Mouse (Mus musculus) midbrain, embryonic 11.5 days (tissue): ENCODE measurements around the gene Fig4. TPM values are rescaled to one million over a fixed set of nuclear protein-coding genes. Genes with fewer than 3 reads are reported as not detected.

Experiments used
- ATAC-seq: fragments of 200-750 bp; cut with Nextera tagmentation; 2 replicates; pipeline ENCODE4 v1.8.0; 2017; ENCODE audit warnings: moderate TSS enrichment, moderate library complexity; ENCODE audit not compliant: low FRiP score
- DNase-seq: peaks from one replicate; pipeline ENCODE4 v3.0.0; 2015; ENCODE audit warnings: low spot score; ENCODE audit errors: missing footprints
- H3K27ac ChIP-seq: fragments of 300-500 bp; sonication (generic); 2 replicates; pipeline ENCODE4 v1.5.1; 2014; ENCODE audit warnings: low read depth, low read length
- H3K27me3 ChIP-seq: fragments of 300-500 bp; sonication (generic); 2 replicates; pipeline ENCODE4 v1.6.1; 2014; ENCODE audit warnings: mild to moderate bottlenecking, low read length, moderate library complexity, mixed read lengths; ENCODE audit not compliant: control insufficient read depth, insufficient read depth
- H3K36me3 ChIP-seq: fragments of 300-500 bp; sonication (generic); 2 replicates; pipeline ENCODE4 v1.6.1; 2014; ENCODE audit warnings: mild to moderate bottlenecking, low read length, moderate library complexity, mixed read lengths; ENCODE audit not compliant: control insufficient read depth, insufficient read depth
- H3K4me1 ChIP-seq: fragments of 300-500 bp; sonication (generic); 2 replicates; pipeline ENCODE4 v1.6.1; 2014; ENCODE audit warnings: low read length; ENCODE audit not compliant: control insufficient read depth, insufficient read depth
- H3K4me2 ChIP-seq: fragments of 300-500 bp; sonication (generic); 2 replicates; pipeline ENCODE4 v1.6.1; 2014; ENCODE audit warnings: mild to moderate bottlenecking, moderate library complexity
- H3K4me3 ChIP-seq: fragments of 300-500 bp; sonication (generic); 2 replicates; pipeline ENCODE4 v1.5.1; 2014; ENCODE audit warnings: low read depth, low read length
- H3K9ac ChIP-seq: fragments of 300-500 bp; sonication (generic); 2 replicates; pipeline ENCODE4 v1.6.1; 2014; ENCODE audit warnings: low read length
- H3K9me3 ChIP-seq: fragments of 300-500 bp; sonication (generic); 2 replicates; pipeline ENCODE4 v1.6.1; 2016; ENCODE audit warnings: low read length; ENCODE audit not compliant: control insufficient read depth
- WGBS: fragments of 180-500 bp; shearing (Covaris S2); extraction: QIAGEN DNeasy Blood & Tissue Kit; methylation state at CpG from one replicate; pipeline ENCODE4 v1.1.7; 2014; 5-methylcytosine and 5-hydroxymethylcytosine counted together
- polyA plus RNA-seq: library from polyadenylated mRNA; unstranded; fragments of >200 nt; fragmentation: Nextera tagmentation; extraction: Ambion mirVana; gene quantifications from 2 replicates; pipeline ENCODE4 v1.2.1, GENCODE M21; 2014

Gene Fig4
- polyA plus RNA-seq, 1 experiment from 2014 or later = 22.4 TPM

- no peak for ATAC-seq
- H3K4me1 ChIP-seq = no peaks in the 10 kb centered on the region
- H3K9ac ChIP-seq = no peak overlapping the region
- H3K9me3 ChIP-seq = no peaks in the 10 kb centered on the region
- no peak for DNase-seq
- no peak overlapping the region for H3K27ac ChIP-seq
- no peaks in the 10 kb centered on the region; the same call in 1 of the 2 replicates for H3K27me3 ChIP-seq
- H3K4me2 ChIP-seq = no peak overlapping the region
- no peaks in the 10 kb centered on the region for H3K36me3 ChIP-seq
- no peak overlapping the region for H3K4me3 ChIP-seq
- 84% methylated on average over 18 of the region's 18 CpGs for WGBS
Observed at GRCm38 (mm10) chr10:41151441-41151840, 151.6 kb downstream of the Fig4 start.

- H3K9ac ChIP-seq = no peak overlapping the region
- no peaks in the 10 kb centered on the region; the same call in 1 of the 2 replicates for H3K27me3 ChIP-seq
- no peak overlapping the region for H3K4me3 ChIP-seq
- no peaks in the 10 kb centered on the region for H3K9me3 ChIP-seq
- no peak overlapping the region for H3K27ac ChIP-seq
- ATAC-seq (no peak), DNase-seq (no peak)
- H3K4me2 ChIP-seq = no peak overlapping the region
- no peaks in the 10 kb centered on the region for H3K36me3 ChIP-seq
- 56% methylated on average over 10 of the region's 10 CpGs for WGBS
- H3K4me1 ChIP-seq = no peaks in the 10 kb centered on the region
Observed at GRCm38 (mm10) chr10:41151021-41151420, 152.0 kb downstream of the Fig4 start.

- H3K27me3 ChIP-seq = no peaks in the 10 kb centered on the region; the same call in 1 of the 2 replicates
- no peaks in the 10 kb centered on the region for H3K4me1 ChIP-seq
- no peaks in the 10 kb centered on the region for H3K9me3 ChIP-seq
- H3K4me3 ChIP-seq = no peak overlapping the region
- DNase-seq (no peak), ATAC-seq (no peak)
- no peaks in the 10 kb centered on the region for H3K36me3 ChIP-seq
- H3K4me2 ChIP-seq = no peak overlapping the region
- no peak overlapping the region for H3K27ac ChIP-seq
- 67% methylated on average over 2 of the region's 2 CpGs for WGBS
- H3K9ac ChIP-seq = no peak overlapping the region
Observed at GRCm38 (mm10) chr10:41150496-41150895, 152.6 kb downstream of the Fig4 start.

GRCm38 (mm10) chr10:41149307-41149706 lies 153.8 kb downstream of the Fig4 start:
- no peak for ATAC-seq
- no peak overlapping the region for H3K9ac ChIP-seq
- H3K27me3 ChIP-seq = no peaks in the 10 kb centered on the region; the same call in 1 of the 2 replicates
- no peak overlapping the region for H3K4me2 ChIP-seq
- no peak overlapping the region for H3K27ac ChIP-seq
- H3K9me3 ChIP-seq = no peaks in the 10 kb centered on the region
- 82% methylated on average over 3 of the region's 3 CpGs for whole genome bisulfite sequencing
- H3K4me1 ChIP-seq = no peaks in the 10 kb centered on the region
- H3K4me3 ChIP-seq = no peak overlapping the region
- H3K36me3 ChIP-seq = no peaks in the 10 kb centered on the region
- no peak for DNase-seq

GRCm38 (mm10) chr10:41146141-41146540 lies 156.9 kb downstream of the Fig4 start:
- DNase-seq = no peak
- ATAC-seq = no peak
- H3K9ac ChIP-seq = no peak overlapping the region
- H3K4me1 ChIP-seq = no peaks in the 10 kb centered on the region
- WGBS = 72% methylated on average over 2 of the region's 2 CpGs
- no peak overlapping the region for H3K4me2 ChIP-seq
- no peaks in the 10 kb centered on the region for H3K9me3 ChIP-seq
- no peak overlapping the region for H3K4me3 ChIP-seq
- H3K27ac ChIP-seq = no peak overlapping the region
- no peaks in the 10 kb centered on the region for H3K36me3 ChIP-seq
- no peaks in the 10 kb centered on the region; the same call in 1 of the 2 replicates for H3K27me3 ChIP-seq

Other genes starting within 250 kb of the Fig4 start
- gene Gpr6, start 231.0 kb downstream of the Fig4 start, polyA plus RNA-seq = 0.10 TPM in 1 of 2 replicates, not detected in the other
- gene Ak9, start 720 bp upstream of the Fig4 start, polyA plus RNA-seq = not detected in 2 replicates
- 19.1 TPM in 2 replicates for gene Zbtb24, start 147.1 kb upstream of the Fig4 start, polyA plus RNA-seq
- gene Mical1, start 173.1 kb upstream of the Fig4 start, polyA plus RNA-seq = 34.0 and 36.6 TPM in 2 replicates
- gene Smpd2, start 187.1 kb upstream of the Fig4 start, polyA plus RNA-seq = 50.7 and 60.0 TPM in 2 replicates
- 0.66 and 0.85 TPM in 2 replicates for gene Ppil6, start 187.2 kb upstream of the Fig4 start, polyA plus RNA-seq
- gene Cd164, start 216.2 kb upstream of the Fig4 start, polyA plus RNA-seq = 112 and 126 TPM in 2 replicates